Mouse (Mus musculus): ENCODE measurements around the gene Vmo1. TPM values are rescaled to one million over a fixed set of nuclear protein-coding genes. Genes with fewer than 3 reads are reported as not detected.
"Not testable (repeated sequence)": the region's sequence is repeated elsewhere in the genome, so short reads cannot be mapped to it uniquely, and the experiment has no call there.

The Vmo1 gene
- total RNA-seq, 1 experiment from 2014 or later = not detected

DNA sequence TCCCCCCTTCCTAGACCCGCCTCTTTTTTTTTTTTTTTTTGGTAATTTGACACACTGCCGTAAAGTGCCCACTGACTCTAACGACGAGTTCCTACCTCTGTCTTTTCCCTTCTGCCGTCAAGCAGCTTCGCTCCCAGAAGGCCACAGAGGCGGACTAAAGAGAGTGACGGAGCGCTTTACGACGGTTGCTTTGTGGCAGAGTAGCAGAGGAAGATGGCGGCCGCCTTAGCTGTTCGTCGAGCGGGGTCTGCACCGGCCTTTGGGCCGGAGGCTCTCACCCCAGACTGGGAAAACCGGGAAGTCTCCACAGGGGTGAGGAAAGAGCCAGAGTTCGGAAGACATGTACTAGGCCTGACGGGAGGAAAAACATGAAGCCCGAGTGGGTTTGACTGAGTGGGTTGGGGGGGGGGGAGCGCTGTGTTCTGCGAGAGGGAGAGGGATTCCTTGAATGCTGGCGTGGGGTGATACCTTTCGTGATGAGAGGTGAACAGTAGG, 10.8 kb upstream of the Vmo1 start, which contains the start of gene Psmb6:
TSS of gene Psmb6 (plus strand) at position 184 of the 495 bp plus-strand sequence.
- ATAC-seq (replicated peaks in 1 of 2; ENCODE audit: insufficient read depth in 1 of 2, low FRiP score in 2 of 2, low TSS enrichment in 1 of 2, low read depth in 1 of 2, poor library complexity in 2 of 2, severe bottlenecking in 2 of 2) = peak; percentile 99

- ATAC-seq (replicated peaks in 1 of 2; ENCODE audit: insufficient read depth in 1 of 2, low FRiP score in 2 of 2, low TSS enrichment in 1 of 2, low read depth in 1 of 2, poor library complexity in 2 of 2, severe bottlenecking in 2 of 2) = peak in 1 of 2 experiments; percentile 1; a peak in 1 of 4 replicates
Observed at GRCm38 (mm10) chr11:70524782-70525181, 10.4 kb upstream of the Vmo1 start.

DNA sequence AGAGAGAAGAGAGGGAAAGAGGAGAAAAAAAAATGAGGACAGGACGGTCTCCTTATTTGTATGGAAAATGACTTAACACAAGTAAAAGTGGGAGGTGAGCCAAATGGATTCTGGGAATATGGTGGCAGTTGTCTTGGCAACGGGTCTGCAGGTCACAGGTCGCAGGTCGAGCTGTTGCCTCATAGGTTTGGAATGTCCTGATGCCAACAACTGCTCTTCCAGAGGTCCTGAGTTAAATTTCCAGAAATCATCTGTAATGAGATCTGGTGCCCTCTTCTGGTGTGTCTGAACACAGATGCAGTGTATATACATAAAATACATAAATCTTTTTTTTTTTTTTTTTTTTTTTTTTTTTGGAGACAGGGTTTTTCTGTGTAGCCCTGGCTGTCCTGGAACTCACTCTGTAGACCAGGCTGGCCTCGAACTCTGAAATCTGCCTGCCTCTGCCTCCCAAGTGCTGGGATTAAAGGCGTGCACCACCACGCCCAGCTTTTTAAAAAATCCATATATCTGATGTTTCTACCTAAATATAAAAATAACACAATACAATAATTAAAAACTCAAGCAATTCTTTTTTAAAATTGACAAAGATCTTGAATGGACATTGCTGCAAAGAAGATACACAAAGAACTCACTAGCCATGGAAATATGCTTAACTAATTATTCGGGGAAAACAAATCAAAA, 9.0 kb upstream of the Vmo1 start:
- ATAC-seq (replicated peaks in 1 of 2; ENCODE audit: insufficient read depth in 1 of 2, low FRiP score in 2 of 2, low TSS enrichment in 1 of 2, low read depth in 1 of 2, poor library complexity in 2 of 2, severe bottlenecking in 2 of 2) = not testable (repeated sequence)

GRCm38 (mm10) chr11:70520178-70520769, 5.9 kb upstream of the Vmo1 start:
- no peak for ATAC-seq (replicated peaks in 1 of 2; ENCODE audit: insufficient read depth in 1 of 2, low FRiP score in 2 of 2, low TSS enrichment in 1 of 2, low read depth in 1 of 2, poor library complexity in 2 of 2, severe bottlenecking in 2 of 2)

DNA sequence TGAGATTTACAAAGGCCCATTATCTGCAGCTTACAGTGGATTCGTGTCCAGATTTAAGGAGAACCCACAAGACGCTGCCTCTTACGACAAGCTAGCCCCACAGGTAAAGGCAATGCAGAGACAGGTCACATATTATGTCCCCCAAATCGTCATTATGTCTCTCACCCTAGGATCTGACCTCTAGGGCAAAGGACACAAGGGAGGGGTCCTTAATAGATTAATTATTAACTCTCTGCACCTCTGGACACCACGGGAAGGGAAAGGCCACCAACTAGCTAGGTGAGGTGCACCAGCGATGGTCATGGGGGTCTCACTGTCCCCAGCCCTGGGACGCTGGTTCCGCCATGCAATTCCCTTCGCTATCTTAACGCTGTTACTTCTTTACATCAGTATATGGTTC, 4.5 kb upstream of the Vmo1 start, which contains the start of gene Gltpd2:
TSS of gene Gltpd2 (plus strand) at position 274 of the 400 bp plus-strand sequence.
- ATAC-seq (replicated peaks in 1 of 2; ENCODE audit: insufficient read depth in 1 of 2, low FRiP score in 2 of 2, low TSS enrichment in 1 of 2, low read depth in 1 of 2, poor library complexity in 2 of 2, severe bottlenecking in 2 of 2) = no peak

GRCm38 (mm10) chr11:70518436-70518835, 4.0 kb upstream of the Vmo1 start:
- ATAC-seq (replicated peaks in 1 of 2; ENCODE audit: insufficient read depth in 1 of 2, low FRiP score in 2 of 2, low TSS enrichment in 1 of 2, low read depth in 1 of 2, poor library complexity in 2 of 2, severe bottlenecking in 2 of 2) = no peak

DNA sequence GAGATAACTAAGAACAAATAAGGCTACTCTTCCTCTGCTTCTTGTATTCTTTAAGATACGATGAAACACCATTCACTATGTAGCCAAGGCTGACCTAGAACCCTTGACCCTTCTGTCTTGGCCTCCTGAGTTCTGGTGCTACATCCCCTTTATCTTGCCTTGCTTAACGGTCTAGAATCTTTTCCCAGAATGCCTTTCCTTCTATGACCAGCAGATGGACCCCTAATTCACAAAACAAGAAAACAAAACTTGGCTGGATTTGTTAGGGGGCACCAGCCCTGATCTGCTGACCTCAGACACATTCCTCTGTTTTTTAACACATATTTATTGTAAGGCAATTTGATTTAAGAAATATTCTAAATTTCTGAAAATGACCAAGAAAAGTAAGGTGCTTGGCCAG, 1.9 kb upstream of the Vmo1 start:
- ATAC-seq (replicated peaks in 1 of 2; ENCODE audit: insufficient read depth in 1 of 2, low FRiP score in 2 of 2, low TSS enrichment in 1 of 2, low read depth in 1 of 2, poor library complexity in 2 of 2, severe bottlenecking in 2 of 2) = peak; percentile 22 to 58; a peak in 1 of 4 replicates

GRCm38 (mm10) chr11:70513520-70513919, 896 bp downstream of the Vmo1 start:
- no peak for ATAC-seq (replicated peaks in 1 of 2; ENCODE audit: insufficient read depth in 1 of 2, low FRiP score in 2 of 2, low TSS enrichment in 1 of 2, low read depth in 1 of 2, poor library complexity in 2 of 2, severe bottlenecking in 2 of 2)

GRCm38 (mm10) chr11:70512709-70513342, 1.6 kb downstream of the Vmo1 start:
- ATAC-seq (replicated peaks in 1 of 2; ENCODE audit: insufficient read depth in 1 of 2, low FRiP score in 2 of 2, low TSS enrichment in 1 of 2, low read depth in 1 of 2, poor library complexity in 2 of 2, severe bottlenecking in 2 of 2) = no peak

GRCm38 (mm10) chr11:70511825-70512224, 2.6 kb downstream of the Vmo1 start:
- ATAC-seq (replicated peaks in 1 of 2; ENCODE audit: insufficient read depth in 1 of 2, low FRiP score in 2 of 2, low TSS enrichment in 1 of 2, low read depth in 1 of 2, poor library complexity in 2 of 2, severe bottlenecking in 2 of 2) = no peak

- no peak for ATAC-seq (replicated peaks in 1 of 2; ENCODE audit: insufficient read depth in 1 of 2, low FRiP score in 2 of 2, low TSS enrichment in 1 of 2, low read depth in 1 of 2, poor library complexity in 2 of 2, severe bottlenecking in 2 of 2)
Observed at GRCm38 (mm10) chr11:70511242-70511641, 3.2 kb downstream of the Vmo1 start.

DNA sequence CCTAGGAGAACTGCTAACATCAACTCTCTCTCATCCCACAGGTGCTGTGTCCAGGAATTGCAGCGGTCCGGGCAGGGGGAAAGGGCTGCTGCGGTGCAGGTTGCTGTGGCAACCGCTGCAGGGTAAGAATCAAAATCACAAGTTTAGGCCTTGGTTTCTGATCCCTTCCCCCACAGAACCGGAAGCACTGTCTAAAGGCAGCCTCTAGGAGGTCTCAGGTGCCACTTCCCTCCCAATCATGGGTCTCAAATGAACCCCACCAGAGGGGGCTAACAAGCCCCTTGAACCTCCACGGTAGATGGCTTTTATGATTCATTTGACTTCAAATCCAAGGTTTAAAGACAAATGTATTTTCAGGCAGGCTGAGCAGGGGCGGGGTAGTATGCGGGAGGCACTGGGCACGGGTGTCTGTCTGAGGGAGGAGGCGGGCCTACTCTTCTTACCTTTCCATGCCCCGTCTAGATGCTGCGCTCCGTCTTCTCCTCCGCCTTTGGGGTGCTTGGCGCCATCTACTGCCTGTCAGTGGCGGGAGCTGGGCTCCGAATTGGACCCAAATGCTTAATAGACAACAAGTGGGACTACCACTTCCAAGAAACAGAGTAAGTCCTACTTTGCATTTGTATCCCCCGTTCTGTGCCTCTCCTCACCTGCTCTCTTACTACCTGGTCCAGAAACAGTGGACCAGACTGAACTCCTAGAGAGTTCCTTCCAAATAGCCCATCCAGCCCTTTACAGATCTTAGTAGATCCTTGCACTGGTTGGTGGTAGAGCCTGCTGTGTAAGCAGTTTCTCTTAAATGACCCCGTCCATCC, 4.5 kb downstream of the Vmo1 start:
- peak; percentile 61 to 70; a peak in 3 of 4 replicates for ATAC-seq (replicated peaks in 1 of 2; ENCODE audit: insufficient read depth in 1 of 2, low FRiP score in 2 of 2, low TSS enrichment in 1 of 2, low read depth in 1 of 2, poor library complexity in 2 of 2, severe bottlenecking in 2 of 2)

- ATAC-seq (replicated peaks in 1 of 2; ENCODE audit: insufficient read depth in 1 of 2, low FRiP score in 2 of 2, low TSS enrichment in 1 of 2, low read depth in 1 of 2, poor library complexity in 2 of 2, severe bottlenecking in 2 of 2) = no peak
Observed at GRCm38 (mm10) chr11:70506962-70507515, 7.4 kb downstream of the Vmo1 start.

DNA sequence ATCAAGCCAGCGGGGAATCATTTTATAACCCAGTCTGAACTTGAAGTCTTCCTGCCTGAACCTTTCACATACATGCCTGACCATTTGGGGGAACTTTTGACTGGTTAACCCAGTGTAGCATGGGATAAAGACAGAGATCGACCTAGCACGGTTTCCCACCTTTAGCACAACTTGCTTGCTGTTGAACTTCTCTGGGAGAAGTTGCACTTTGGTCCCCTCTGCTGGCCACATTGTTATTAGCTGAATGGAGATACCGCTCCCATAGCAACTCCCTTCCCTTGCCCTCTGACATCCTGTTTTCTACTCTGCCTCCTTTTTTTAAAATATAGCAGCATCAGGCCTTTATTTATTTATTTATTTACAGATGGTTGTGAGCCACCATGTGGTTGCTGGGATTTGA, 8.0 kb downstream of the Vmo1 start:
- peak; percentile 71 to 85; a peak in 3 of 4 replicates for ATAC-seq (replicated peaks in 1 of 2; ENCODE audit: insufficient read depth in 1 of 2, low FRiP score in 2 of 2, low TSS enrichment in 1 of 2, low read depth in 1 of 2, poor library complexity in 2 of 2, severe bottlenecking in 2 of 2)

GRCm38 (mm10) chr11:70504970-70505369, 9.4 kb downstream of the Vmo1 start, which contains the start of gene Tm4sf5:
TSS of gene Tm4sf5 (plus strand) at chr11:70505244.
- ATAC-seq (replicated peaks in 1 of 2; ENCODE audit: insufficient read depth in 1 of 2, low FRiP score in 2 of 2, low TSS enrichment in 1 of 2, low read depth in 1 of 2, poor library complexity in 2 of 2, severe bottlenecking in 2 of 2) = no peak

- ATAC-seq (replicated peaks in 1 of 2; ENCODE audit: insufficient read depth in 1 of 2, low FRiP score in 2 of 2, low TSS enrichment in 1 of 2, low read depth in 1 of 2, poor library complexity in 2 of 2, severe bottlenecking in 2 of 2) = no peak
Observed at GRCm38 (mm10) chr11:70502018-70502417, 12.4 kb downstream of the Vmo1 start.

- no peak for ATAC-seq (replicated peaks in 1 of 2; ENCODE audit: insufficient read depth in 1 of 2, low FRiP score in 2 of 2, low TSS enrichment in 1 of 2, low read depth in 1 of 2, poor library complexity in 2 of 2, severe bottlenecking in 2 of 2)
Observed at GRCm38 (mm10) chr11:70500476-70500812, 14.0 kb downstream of the Vmo1 start.
